Mouse (Mus musculus): ENCODE measurements at regions not wholly inside any gene's neighbourhood (a gene's known extent, or its start where the extent isn't known, plus 50 kb on each side); places are given as distances from the start of the nearest gene placed in this dataset.

DNA sequence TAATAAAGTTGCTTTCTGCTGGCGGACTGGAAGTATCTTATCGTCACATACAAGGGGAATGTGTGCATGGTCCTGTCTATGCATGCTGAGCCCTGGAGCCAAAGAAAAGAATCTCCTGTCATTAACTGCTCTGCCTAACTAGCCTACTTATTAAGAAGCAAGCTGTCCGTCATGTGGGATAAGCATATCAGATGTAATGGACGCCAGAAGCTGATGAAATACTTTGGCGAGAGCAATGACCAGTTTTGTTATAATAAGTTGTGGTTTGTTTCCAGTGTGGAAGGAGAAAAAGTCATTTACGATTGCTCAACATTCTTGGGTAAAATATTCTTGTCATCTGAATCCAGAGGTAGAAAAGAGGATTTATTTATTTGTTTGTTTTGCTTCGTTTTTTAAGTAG lies 563.2 kb downstream of the Tns3 start:
- H3K36me3 ChIP-seq (ENCODE audit: control insufficient read depth, insufficient read depth): no peaks in the 10 kb centered on the region
- H3K4me2 ChIP-seq (ENCODE audit: low read depth): no peak overlapping the region
- no peak overlapping the region for H3K4me3 ChIP-seq
- TF ChIP-seq SRF (IDR thresholded peaks at IDR 0.05; ENCODE audit: control insufficient read depth, insufficient read length, low read depth) (no peak), CEBPB (IDR thresholded peaks at IDR 0.05; ENCODE audit: insufficient read depth, poor library complexity, severe bottlenecking) (peak; percentile 31; the same call in 1 of the 2 replicates)
- no peaks in the 10 kb centered on the region for H3K79me2 ChIP-seq (ENCODE audit: control insufficient read depth, insufficient read depth)
- H3ac ChIP-seq (ENCODE audit: control insufficient read depth, insufficient read length): no peak overlapping the region
- H3K27me3 ChIP-seq (ENCODE audit: control insufficient read depth, insufficient read depth, insufficient read length): no peaks in the 10 kb centered on the region

- Histone ChIP-seq H3ac (ENCODE audit: control insufficient read depth, insufficient read length) (no peak overlapping the region), H3K79me2 (ENCODE audit: control insufficient read depth, insufficient read depth) (no peaks in the 10 kb centered on the region), H3K4me2 (ENCODE audit: low read depth) (no peak overlapping the region), H3K36me3 (ENCODE audit: control insufficient read depth, insufficient read depth) (no peaks in the 10 kb centered on the region), H3K4me3 (no peak overlapping the region), H3K27me3 (ENCODE audit: control insufficient read depth, insufficient read depth, insufficient read length) (no peaks in the 10 kb centered on the region)
- TF ChIP-seq SRF (IDR thresholded peaks at IDR 0.05; ENCODE audit: control insufficient read depth, insufficient read length, low read depth) (no peak), TCF12 (IDR thresholded peaks at IDR 0.05; ENCODE audit: insufficient read depth, poor library complexity, severe bottlenecking) (no peak)
Observed at GRCm38 (mm10) chr11:8084328-8084727, 580.0 kb downstream of the Tns3 start.

DNA sequence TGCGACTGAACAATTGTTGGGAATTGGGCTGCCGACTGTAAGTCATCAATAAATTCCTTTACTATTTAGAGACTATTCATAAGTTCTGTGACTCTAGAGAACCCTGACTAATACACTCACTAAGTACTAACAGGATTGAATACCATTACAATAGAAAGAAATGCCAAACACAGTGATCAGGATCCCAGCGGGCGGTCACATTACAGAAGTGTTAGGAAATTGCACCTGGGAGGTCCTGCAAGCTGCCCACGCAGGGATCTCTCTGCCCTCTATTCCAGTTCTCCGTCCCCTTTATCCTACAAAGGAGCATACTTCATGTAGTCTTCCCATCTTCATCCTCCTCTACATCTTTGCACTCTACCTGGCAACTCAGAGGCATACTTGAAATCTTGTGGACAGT lies 581.5 kb downstream of the Tns3 start:
- TF ChIP-seq MYOG (IDR thresholded peaks at IDR 0.05; ENCODE audit: control insufficient read depth in 1 of 3, insufficient read depth in 1 of 3, insufficient read length in 2 of 3, low read depth in 2 of 3) (no peak), MAX (IDR thresholded peaks at IDR 0.05; ENCODE audit: low read depth) (no peak), TCF12 (IDR thresholded peaks at IDR 0.05; ENCODE audit: insufficient read depth, poor library complexity, severe bottlenecking) (no peak), POLR2AphosphoS2 (IDR thresholded peaks at IDR 0.05; ENCODE audit: insufficient read length, low read depth) (no peak), CEBPB (IDR thresholded peaks at IDR 0.05; ENCODE audit: insufficient read depth, poor library complexity, severe bottlenecking) (no peak), MYOD1 (IDR thresholded peaks at IDR 0.05; ENCODE audit: control insufficient read depth in 1 of 3, insufficient read length in 2 of 3, low read depth in 2 of 3) (no peak), USF1 (IDR thresholded peaks at IDR 0.05; ENCODE audit: low read depth) (no peak), REST (IDR thresholded peaks at IDR 0.05; ENCODE audit: insufficient read depth, insufficient read length) (no peak), POLR2A (IDR thresholded peaks at IDR 0.05; ENCODE audit: insufficient read length, low read depth) (no peak)
- Histone ChIP-seq H3ac (ENCODE audit: control insufficient read depth, insufficient read length) (no peak overlapping the region), H3K36me3 (ENCODE audit: control insufficient read depth, insufficient read depth) (no peaks in the 10 kb centered on the region), H3K27me3 (ENCODE audit: control insufficient read depth, insufficient read depth, insufficient read length) (no peaks in the 10 kb centered on the region), H3K4me3 (no peak overlapping the region), H3K4me2 (ENCODE audit: low read depth) (no peak overlapping the region), H3K79me2 (ENCODE audit: control insufficient read depth, insufficient read depth) (no peaks in the 10 kb centered on the region)

- H3K36me3 ChIP-seq (ENCODE audit: control insufficient read depth, insufficient read depth): no peaks in the 10 kb centered on the region
- no peak overlapping the region for H3K4me3 ChIP-seq
- H3ac ChIP-seq (ENCODE audit: control insufficient read depth, insufficient read length): no peak overlapping the region
- no peak overlapping the region for H3K4me2 ChIP-seq (ENCODE audit: low read depth)
- H3K79me2 ChIP-seq (ENCODE audit: control insufficient read depth, insufficient read depth): no peaks in the 10 kb centered on the region
- H3K27me3 ChIP-seq (ENCODE audit: control insufficient read depth, insufficient read depth, insufficient read length): no peaks in the 10 kb centered on the region
- no peak for TF ChIP-seq POLR2AphosphoS2 (IDR thresholded peaks at IDR 0.05; ENCODE audit: insufficient read length, low read depth)
- TF ChIP-seq MAX (IDR thresholded peaks at IDR 0.05; ENCODE audit: low read depth): no peak
- TF ChIP-seq USF1 (IDR thresholded peaks at IDR 0.05; ENCODE audit: low read depth): no peak
Observed at GRCm38 (mm10) chr11:8073321-8073720, 591.0 kb downstream of the Tns3 start.

DNA sequence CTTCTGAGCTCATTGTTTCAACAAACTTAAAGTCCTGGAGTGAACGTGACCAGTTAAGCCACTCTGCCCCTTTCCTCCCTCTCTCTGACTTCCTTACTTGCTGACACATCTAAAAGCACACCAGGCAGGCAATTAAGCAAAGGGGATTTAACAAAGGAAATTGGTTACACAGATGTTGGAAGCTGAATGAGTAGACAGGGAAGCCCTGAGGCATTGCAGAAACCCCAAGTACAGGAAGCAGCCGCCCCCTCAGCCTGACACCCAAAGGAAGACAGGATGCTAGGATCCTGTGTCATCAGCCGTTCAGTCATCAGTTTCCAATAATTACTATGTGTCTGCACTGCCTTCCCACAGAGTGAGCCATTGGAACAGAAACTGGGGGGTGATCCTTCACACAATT lies 595.5 kb downstream of the Tns3 start:
- Histone ChIP-seq H3ac (ENCODE audit: control insufficient read depth, insufficient read length) (no peak overlapping the region), H3K36me3 (ENCODE audit: control insufficient read depth, insufficient read depth) (no peaks in the 10 kb centered on the region), H3K27me3 (ENCODE audit: control insufficient read depth, insufficient read depth, insufficient read length) (no peaks in the 10 kb centered on the region), H3K4me2 (ENCODE audit: low read depth) (no peak overlapping the region), H3K4me3 (no peak overlapping the region), H3K79me2 (ENCODE audit: control insufficient read depth, insufficient read depth) (no peaks in the 10 kb centered on the region)
- TF ChIP-seq MYOD1 (IDR thresholded peaks at IDR 0.05; ENCODE audit: control insufficient read depth in 1 of 3, insufficient read length in 2 of 3, low read depth in 2 of 3) (no peak), E2F4 (IDR thresholded peaks at IDR 0.05; ENCODE audit: insufficient read depth) (no peak), POLR2AphosphoS2 (IDR thresholded peaks at IDR 0.05; ENCODE audit: insufficient read length, low read depth) (no peak), USF1 (IDR thresholded peaks at IDR 0.05; ENCODE audit: low read depth) (no peak), REST (IDR thresholded peaks at IDR 0.05; ENCODE audit: insufficient read depth, insufficient read length) (no peak), TCF3 (IDR thresholded peaks at IDR 0.05; ENCODE audit: insufficient read length, low read depth) (no peak), TCF12 (IDR thresholded peaks at IDR 0.05; ENCODE audit: insufficient read depth, poor library complexity, severe bottlenecking) (no peak), SRF (IDR thresholded peaks at IDR 0.05; ENCODE audit: control insufficient read depth, insufficient read length, low read depth) (no peak), MYOG (IDR thresholded peaks at IDR 0.05; ENCODE audit: control insufficient read depth in 1 of 3, insufficient read depth in 1 of 3, insufficient read length in 2 of 3, low read depth in 2 of 3) (no peak), POLR2A (IDR thresholded peaks at IDR 0.05; ENCODE audit: insufficient read length, low read depth) (no peak), CEBPB (IDR thresholded peaks at IDR 0.05; ENCODE audit: insufficient read depth, poor library complexity, severe bottlenecking) (no peak), MAX (IDR thresholded peaks at IDR 0.05; ENCODE audit: low read depth) (no peak)

DNA sequence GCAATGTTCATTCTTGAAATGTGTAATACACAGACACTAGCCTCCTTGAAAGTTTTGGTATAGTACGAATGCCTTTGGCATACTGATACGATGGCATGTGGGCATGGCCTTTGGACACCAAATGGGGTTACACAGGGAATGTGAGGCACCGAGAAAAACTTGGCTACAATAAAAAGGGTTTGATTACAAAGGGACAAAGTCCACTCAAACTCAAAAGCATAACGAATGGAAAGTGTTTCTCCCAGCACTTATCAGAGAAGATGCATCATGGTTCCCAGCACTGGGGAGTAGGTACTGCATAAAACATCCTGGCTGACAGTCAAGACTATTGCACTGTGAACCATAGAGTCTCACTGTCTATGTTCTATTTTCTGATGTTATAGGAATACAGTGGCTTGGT lies 597.0 kb downstream of the Tns3 start:
- Histone ChIP-seq H3K4me2 (ENCODE audit: low read depth) (no peak overlapping the region), H3ac (ENCODE audit: control insufficient read depth, insufficient read length) (no peak overlapping the region), H3K36me3 (ENCODE audit: control insufficient read depth, insufficient read depth) (no peaks in the 10 kb centered on the region), H3K27me3 (ENCODE audit: control insufficient read depth, insufficient read depth, insufficient read length) (no peaks in the 10 kb centered on the region), H3K4me3 (no peak overlapping the region), H3K79me2 (ENCODE audit: control insufficient read depth, insufficient read depth) (no peaks in the 10 kb centered on the region)
- TF ChIP-seq E2F4 (IDR thresholded peaks at IDR 0.05; ENCODE audit: insufficient read depth) (no peak), MYOG (IDR thresholded peaks at IDR 0.05; ENCODE audit: control insufficient read depth in 1 of 3, insufficient read depth in 1 of 3, insufficient read length in 2 of 3, low read depth in 2 of 3) (no peak), POLR2AphosphoS2 (IDR thresholded peaks at IDR 0.05; ENCODE audit: insufficient read length, low read depth) (no peak), POLR2A (IDR thresholded peaks at IDR 0.05; ENCODE audit: insufficient read length, low read depth) (no peak), USF1 (IDR thresholded peaks at IDR 0.05; ENCODE audit: low read depth) (no peak), SRF (IDR thresholded peaks at IDR 0.05; ENCODE audit: control insufficient read depth, insufficient read length, low read depth) (no peak), TCF12 (IDR thresholded peaks at IDR 0.05; ENCODE audit: insufficient read depth, poor library complexity, severe bottlenecking) (no peak), MYOD1 (IDR thresholded peaks at IDR 0.05; ENCODE audit: control insufficient read depth in 1 of 3, insufficient read length in 2 of 3, low read depth in 2 of 3) (no peak), MAX (IDR thresholded peaks at IDR 0.05; ENCODE audit: low read depth) (no peak), CEBPB (IDR thresholded peaks at IDR 0.05; ENCODE audit: insufficient read depth, poor library complexity, severe bottlenecking) (no peak), TCF3 (IDR thresholded peaks at IDR 0.05; ENCODE audit: insufficient read length, low read depth) (no peak), REST (IDR thresholded peaks at IDR 0.05; ENCODE audit: insufficient read depth, insufficient read length) (no peak)

Data from myocyte (in vitro differentiated cells).